Mouse (Mus musculus) inflammation-experienced regulatory T-cells, adult 6 months (primary cell): ENCODE data around the gene Irf4. TPM values are rescaled to one million over a fixed set of nuclear protein-coding genes. Genes with fewer than 3 reads are reported as not detected.

Experiments used
- ATAC-seq: one replicate; pipeline ENCODE4 v1.8.0; 2017
- polyA plus RNA-seq, 3 experiments: library from polyadenylated mRNA; unstranded; fragments of 100-300 nt; shearing (Covaris generic); gene quantifications; one replicate each; pipeline ENCODE4 v1.2.1; 2017

The Irf4 gene
- polyA plus RNA-seq, 3 experiments from 2014 or later = 17.4 to 19.8 (median 17.8) TPM

- no peak for ATAC-seq
These were observed 7.9 kb upstream of the Irf4 start for GRCm38 (mm10) chr13:30741172-30741571.

- ATAC-seq = peak; percentile 55
These were observed 6.5 kb upstream of the Irf4 start for GRCm38 (mm10) chr13:30742411-30742970.

GRCm38 (mm10) chr13:30745121-30745520 is 3.9 kb upstream of the Irf4 start:
- no peak for ATAC-seq

- no peak for ATAC-seq
These were observed 2.0 kb upstream of the Irf4 start for GRCm38 (mm10) chr13:30747068-30747467.

- peak; percentile 39 for ATAC-seq
These were observed 1.5 kb upstream of the Irf4 start for GRCm38 (mm10) chr13:30747504-30747903.

- ATAC-seq = peak; percentile 65
These were observed 705 bp upstream of the Irf4 start for GRCm38 (mm10) chr13:30748321-30748720.

- ATAC-seq = no peak
These were observed 623 bp downstream of the Irf4 start for GRCm38 (mm10) chr13:30749557-30750141.

GRCm38 (mm10) chr13:30750461-30751303 is 1.7 kb downstream of the Irf4 start:
- no peak for ATAC-seq

GRCm38 (mm10) chr13:30751304-30751580 is 2.2 kb downstream of the Irf4 start:
- no peak for ATAC-seq

GRCm38 (mm10) chr13:30752581-30753187 is 3.7 kb downstream of the Irf4 start:
- no peak for ATAC-seq

GRCm38 (mm10) chr13:30753441-30753840 is 4.4 kb downstream of the Irf4 start:
- no peak for ATAC-seq

GRCm38 (mm10) chr13:30754066-30754465 is 5.0 kb downstream of the Irf4 start:
- peak; percentile 39 for ATAC-seq

- ATAC-seq = no peak
These were observed 5.9 kb downstream of the Irf4 start for GRCm38 (mm10) chr13:30754825-30755476.

- no peak for ATAC-seq
These were observed 6.6 kb downstream of the Irf4 start for GRCm38 (mm10) chr13:30755577-30755976.

GRCm38 (mm10) chr13:30755998-30756639 is 7.1 kb downstream of the Irf4 start:
- ATAC-seq = no peak

- ATAC-seq = no peak
These were observed 8.4 kb downstream of the Irf4 start for GRCm38 (mm10) chr13:30757264-30757900.

- ATAC-seq = no peak
These were observed 9.9 kb downstream of the Irf4 start for GRCm38 (mm10) chr13:30758789-30759381.

GRCm38 (mm10) chr13:30760374-30761090 is 11.5 kb downstream of the Irf4 start:
- peak; percentile 87 for ATAC-seq

GRCm38 (mm10) chr13:30761151-30761631 is 12.2 kb downstream of the Irf4 start:
- peak; percentile 26 for ATAC-seq

- ATAC-seq = no peak
These were observed 13.2 kb downstream of the Irf4 start for GRCm38 (mm10) chr13:30762224-30762623.
